Mouse (Mus musculus) neural tube, embryonic 15.5 days (tissue): ENCODE measurements at regions not wholly inside any gene's neighbourhood (a gene's known extent, or its start where the extent isn't known, plus 50 kb on each side); places are given as distances from the start of the nearest gene placed in this dataset.

Source experiments
- ATAC-seq: fragments of 200-750 bp; cut with Nextera tagmentation; 2 replicates; pipeline ENCODE4 v1.8.0; 2017; ENCODE audit warnings: mild to moderate bottlenecking, moderate TSS enrichment, moderate library complexity; ENCODE audit not compliant: low FRiP score
- H3K27ac ChIP-seq: fragments of 300-500 bp; sonication (generic); replicated peaks from 2 replicates; pipeline ENCODE4 v1.5.1; 2015; ENCODE audit warnings: mild to moderate bottlenecking, inconsistent platforms
- H3K27me3 ChIP-seq: fragments of 300-500 bp; sonication (generic); replicated peaks from 2 replicates; pipeline ENCODE4 v1.6.1; 2015; ENCODE audit warnings: inconsistent platforms
- H3K36me3 ChIP-seq: fragments of 300-500 bp; sonication (generic); 2 replicates; pipeline ENCODE4 v1.6.1; 2015; ENCODE audit warnings: inconsistent platforms
- H3K4me1 ChIP-seq: fragments of 300-500 bp; sonication (generic); 2 replicates; pipeline ENCODE4 v1.6.1; 2015; ENCODE audit warnings: inconsistent platforms
- H3K4me2 ChIP-seq: fragments of 300-500 bp; sonication (generic); 2 replicates; pipeline ENCODE4 v1.6.1; 2015; ENCODE audit warnings: inconsistent platforms, mild to moderate bottlenecking, moderate library complexity
- H3K4me3 ChIP-seq: fragments of 300-500 bp; sonication (generic); replicated peaks from 2 replicates; pipeline ENCODE4 v1.5.1; 2015; ENCODE audit warnings: mild to moderate bottlenecking, inconsistent platforms
- H3K9ac ChIP-seq: fragments of 300-500 bp; sonication (generic); replicated peaks from 2 replicates; pipeline ENCODE4 v1.6.1; 2015; ENCODE audit warnings: mild to moderate bottlenecking, inconsistent platforms
- H3K9me3 ChIP-seq: fragments of 300-500 bp; sonication (generic); replicated peaks from 2 replicates; pipeline ENCODE4 v1.6.1; 2016; ENCODE audit warnings: inconsistent platforms
- WGBS: fragments of 180-500 bp; shearing (Covaris S2); methylation state at CpG from one replicate; pipeline ENCODE4 v1.1.7; 2015; ENCODE audit warnings: mixed read lengths; 5-methylcytosine and 5-hydroxymethylcytosine counted together

- no peak overlapping the region for H3K27ac ChIP-seq
- 56% methylated on average over 2 of the region's 2 CpGs for WGBS
- no peaks in the 10 kb centered on the region for H3K9me3 ChIP-seq
- H3K4me1 ChIP-seq: no peaks in the 10 kb centered on the region
- H3K4me2 ChIP-seq: no peak overlapping the region
- H3K4me3 ChIP-seq: no peak overlapping the region
- H3K36me3 ChIP-seq: no peaks in the 10 kb centered on the region
- no peaks in the 10 kb centered on the region for H3K27me3 ChIP-seq
- ATAC-seq: no peak
- no peak overlapping the region for H3K9ac ChIP-seq
These were observed 52.2 kb downstream of the Aldoart1 start for GRCm38 (mm10) chr4:72800014-72800786.

- Histone ChIP-seq H3K4me1 (no peaks in the 10 kb centered on the region), H3K27ac (no peak overlapping the region), H3K4me3 (no peak overlapping the region), H3K36me3 (no peaks in the 10 kb centered on the region), H3K4me2 (no peak overlapping the region), H3K27me3 (no peaks in the 10 kb centered on the region), H3K9me3 (no peaks in the 10 kb centered on the region), H3K9ac (no peak overlapping the region)
- 69% methylated on average over 4 of the region's 4 CpGs for WGBS
- ATAC-seq: no peak
These were observed 52.9 kb downstream of the Aldoart1 start for GRCm38 (mm10) chr4:72799575-72799974.

- ATAC-seq: no peak
- WGBS: 89% methylated on average over 4 of the region's 4 CpGs
- Histone ChIP-seq H3K36me3 (no peaks in the 10 kb centered on the region), H3K4me3 (no peak overlapping the region), H3K9ac (no peak overlapping the region), H3K27me3 (no peaks in the 10 kb centered on the region), H3K27ac (no peak overlapping the region), H3K4me1 (no peaks in the 10 kb centered on the region), H3K9me3 (no peaks in the 10 kb centered on the region), H3K4me2 (no peak overlapping the region)
These were observed 63.6 kb downstream of the Aldoart1 start for GRCm38 (mm10) chr4:72788796-72789195.

GRCm38 (mm10) chr4:72766896-72767295 lies 85.5 kb downstream of the Aldoart1 start:
- Histone ChIP-seq H3K27ac (no peak overlapping the region), H3K9me3 (no peaks in the 10 kb centered on the region), H3K27me3 (no peaks in the 10 kb centered on the region), H3K4me2 (no peak overlapping the region), H3K36me3 (no peaks in the 10 kb centered on the region), H3K4me3 (no peak overlapping the region), H3K4me1 (no peaks in the 10 kb centered on the region), H3K9ac (no peak overlapping the region)
- ATAC-seq: no peak
- WGBS: 64% methylated on average over 5 of the region's 5 CpGs

- WGBS: 34% methylated on average over 2 of the region's 2 CpGs
- Histone ChIP-seq H3K4me3 (no peak overlapping the region), H3K27me3 (no peaks in the 10 kb centered on the region), H3K9ac (no peak overlapping the region), H3K36me3 (no peaks in the 10 kb centered on the region), H3K27ac (no peak overlapping the region), H3K4me1 (no peaks in the 10 kb centered on the region), H3K4me2 (no peak overlapping the region), H3K9me3 (no peaks in the 10 kb centered on the region)
- peak; percentile 81; the same call in 1 of the 2 replicates for ATAC-seq
These were observed 86.0 kb downstream of the Aldoart1 start for GRCm38 (mm10) chr4:72766386-72766785.
